Mouse (Mus musculus) forelimb bud, embryonic 11.5 days (tissue): ENCODE data around the gene Ccdc85c.

ENCODE experiments used
- DNase-seq: peaks from one replicate; pipeline ENCODE4 v3.0.0-alpha.2; 2012; ENCODE audit warnings: low read depth, low spot score

The Ccdc85c gene

GRCm38 (mm10) chr12:108297033-108297432, 21.8 kb upstream of the Ccdc85c start:
- no peak for DNase-seq

- DNase-seq = no peak
Observed at GRCm38 (mm10) chr12:108294620-108295019, 19.4 kb upstream of the Ccdc85c start.

GRCm38 (mm10) chr12:108292957-108293356, 17.7 kb upstream of the Ccdc85c start:
- peak; percentile 77 for DNase-seq

- DNase-seq = peak; percentile 59
Observed at GRCm38 (mm10) chr12:108292419-108292818, 17.2 kb upstream of the Ccdc85c start.

GRCm38 (mm10) chr12:108288127-108288880, 13.1 kb upstream of the Ccdc85c start:
- no peak for DNase-seq

- no peak for DNase-seq
Observed at GRCm38 (mm10) chr12:108287011-108287410, 11.8 kb upstream of the Ccdc85c start.

- DNase-seq = no peak
Observed at GRCm38 (mm10) chr12:108286381-108286780, 11.2 kb upstream of the Ccdc85c start.

GRCm38 (mm10) chr12:108285225-108286011, 10.2 kb upstream of the Ccdc85c start:
- DNase-seq = no peak

- DNase-seq = no peak
Observed at GRCm38 (mm10) chr12:108284455-108285224, 9.4 kb upstream of the Ccdc85c start.

GRCm38 (mm10) chr12:108278221-108278918, 3.1 kb upstream of the Ccdc85c start:
- DNase-seq = no peak

- no peak for DNase-seq
Observed at GRCm38 (mm10) chr12:108277341-108277841, 2.2 kb upstream of the Ccdc85c start.

GRCm38 (mm10) chr12:108275920-108276822, 946 bp upstream of the Ccdc85c start:
- no peak for DNase-seq

- DNase-seq = peak; percentile 97
Observed at GRCm38 (mm10) chr12:108275508-108275890, 274 bp upstream of the Ccdc85c start.

- no peak for DNase-seq
Observed at GRCm38 (mm10) chr12:108274313-108274595, 971 bp downstream of the Ccdc85c start.

GRCm38 (mm10) chr12:108273466-108274312, 1.5 kb downstream of the Ccdc85c start:
- no peak for DNase-seq

- no peak for DNase-seq
Observed at GRCm38 (mm10) chr12:108272143-108272635, 3.0 kb downstream of the Ccdc85c start.

- DNase-seq = no peak
Observed at GRCm38 (mm10) chr12:108271351-108272142, 3.7 kb downstream of the Ccdc85c start.

GRCm38 (mm10) chr12:108270240-108270919, 4.8 kb downstream of the Ccdc85c start:
- no peak for DNase-seq
